Mouse (Mus musculus): ENCODE data around the gene E2f8. TPM values are rescaled to one million over a fixed set of nuclear protein-coding genes. Genes with fewer than 3 reads are reported as not detected.

The E2f8 gene
- polyA plus RNA-seq, 1 experiment, result 5.4 TPM

DNA sequence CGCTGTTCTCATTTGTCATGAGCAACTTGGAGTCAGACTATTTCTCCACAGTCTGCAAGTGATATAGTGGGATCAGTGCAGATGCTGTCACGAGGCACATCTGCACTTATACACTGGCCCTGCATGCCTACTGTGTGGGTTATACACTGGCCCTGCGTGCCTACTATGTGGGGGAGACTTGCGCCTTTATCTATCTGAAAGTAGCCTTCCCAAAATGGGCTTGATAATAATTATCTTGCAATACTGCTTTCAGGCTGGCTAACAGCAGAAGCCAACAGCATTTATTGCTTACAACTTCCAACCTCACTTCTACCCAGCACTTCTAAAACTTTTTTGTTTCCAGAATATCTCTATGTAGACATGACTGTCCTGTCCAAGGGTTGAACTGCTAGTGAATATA, 19.6 kb downstream of the E2f8 start:
- TF ChIP-seq POLR2A (IDR thresholded peaks at IDR 0.05; ENCODE audit: low read depth, low read length), result no peak
- TF ChIP-seq CTCF (IDR thresholded peaks at IDR 0.05; ENCODE audit: extremely low read depth, insufficient read depth, insufficient read length, insufficient replicate concordance), result no peak
- Histone ChIP-seq H3K4me1 (ENCODE audit: control insufficient read depth, insufficient read depth, insufficient read length) (peaks cover 1% of the 10 kb centered on the region; the same call in 1 of the 2 replicates), H3K27me3 (ENCODE audit: control insufficient read depth, insufficient read depth, low read length) (no peaks in the 10 kb centered on the region), H3K36me3 (ENCODE audit: control insufficient read depth, insufficient read depth, low read length) (no peaks in the 10 kb centered on the region), H3K27ac (ENCODE audit: insufficient read depth, low read length) (no peak overlapping the region), H3K4me3 (ENCODE audit: extremely low read depth, insufficient read depth, insufficient read length) (no peak overlapping the region)
- no peak for DNase-seq (ENCODE audit: low read depth in 1 of 2, low spot score in 2 of 2)
- 82% methylated on average over 4 of the region's 4 CpGs for WGBS

DNA sequence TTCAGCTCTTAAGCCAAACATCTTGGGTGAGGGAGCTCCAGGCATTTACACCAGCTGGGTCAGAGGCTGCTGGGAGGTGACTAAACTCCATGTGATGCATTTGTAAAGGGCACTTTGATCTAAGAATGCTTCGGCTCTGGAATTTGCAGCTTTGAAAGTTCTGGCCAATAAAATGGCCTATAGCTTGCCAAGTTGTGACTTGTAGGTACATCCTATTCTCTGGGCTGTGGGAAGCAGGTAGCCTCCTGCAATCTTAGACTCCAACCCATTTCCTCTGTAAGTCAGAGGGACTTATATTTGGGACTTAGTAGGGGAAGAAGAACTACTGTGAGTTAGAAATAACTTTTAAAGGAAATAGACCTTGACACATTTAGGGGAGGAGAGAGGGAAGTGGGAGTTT, 20.4 kb downstream of the E2f8 start:
- Histone ChIP-seq H3K36me3 (ENCODE audit: control insufficient read depth, insufficient read depth, low read length) (no peaks in the 10 kb centered on the region), H3K27me3 (ENCODE audit: control insufficient read depth, insufficient read depth, low read length) (no peaks in the 10 kb centered on the region), H3K4me1 (ENCODE audit: control insufficient read depth, insufficient read depth, insufficient read length) (peaks cover under 1% of the 10 kb centered on the region; the same call in 1 of the 2 replicates), H3K4me3 (ENCODE audit: extremely low read depth, insufficient read depth, insufficient read length) (no peak overlapping the region), H3K27ac (ENCODE audit: insufficient read depth, low read length) (no peak overlapping the region)
- no peak for DNase-seq (ENCODE audit: low read depth in 1 of 2, low spot score in 2 of 2)
- WGBS, result 21% methylated on average over 1 of the region's 1 CpGs
- no peak for TF ChIP-seq POLR2A (IDR thresholded peaks at IDR 0.05; ENCODE audit: low read depth, low read length)
- no peak for TF ChIP-seq CTCF (IDR thresholded peaks at IDR 0.05; ENCODE audit: extremely low read depth, insufficient read depth, insufficient read length, insufficient replicate concordance)

DNA sequence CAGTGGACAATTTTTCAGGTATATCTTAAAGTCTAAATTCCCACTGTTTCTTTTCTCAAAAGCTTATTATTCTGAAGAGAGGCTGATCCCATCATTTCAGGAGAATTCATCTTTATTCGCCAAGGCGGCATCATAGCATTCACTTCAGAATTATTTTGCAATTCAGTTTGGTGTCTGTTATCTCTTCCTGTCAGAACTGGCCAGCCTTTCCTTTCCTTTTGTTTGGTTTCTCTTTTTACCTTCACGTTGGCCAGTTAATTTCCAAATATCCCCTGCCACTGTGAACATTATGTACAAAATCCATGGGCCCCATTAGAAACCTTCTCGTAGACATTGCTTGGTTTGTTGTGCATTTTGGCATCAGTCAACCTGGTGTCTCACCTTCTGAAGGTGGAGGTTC, 22.0 kb downstream of the E2f8 start:
- DNase-seq (ENCODE audit: low read depth in 1 of 2, low spot score in 2 of 2), result no peak
- H3K4me1 ChIP-seq (ENCODE audit: control insufficient read depth, insufficient read depth, insufficient read length), result no peaks in the 10 kb centered on the region; the same call in 1 of the 2 replicates

DNA sequence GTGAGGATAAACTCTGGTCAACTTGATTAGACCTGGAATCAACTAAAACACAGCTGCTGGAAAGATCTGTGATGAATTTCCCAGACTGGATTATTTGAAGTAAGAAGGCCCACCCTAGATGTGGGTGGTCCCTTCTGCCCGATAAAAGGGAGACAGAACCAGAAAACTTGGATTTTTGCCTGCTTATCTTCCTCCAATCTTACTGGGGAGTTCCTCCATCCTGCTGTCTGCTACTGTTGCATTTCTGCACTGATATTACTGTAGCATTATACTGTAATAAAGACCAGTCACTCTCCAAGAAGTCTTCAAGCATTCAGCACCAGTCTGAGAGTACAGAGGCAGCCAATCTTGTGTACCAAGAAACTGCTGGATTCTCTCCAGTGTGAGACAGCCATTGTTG, 23.1 kb downstream of the E2f8 start:
- Histone ChIP-seq H3K4me3 (ENCODE audit: extremely low read depth, insufficient read depth, insufficient read length) (no peak overlapping the region), H3K36me3 (ENCODE audit: control insufficient read depth, insufficient read depth, low read length) (no peaks in the 10 kb centered on the region), H3K27ac (ENCODE audit: insufficient read depth, low read length) (no peak overlapping the region), H3K27me3 (ENCODE audit: control insufficient read depth, insufficient read depth, low read length) (no peaks in the 10 kb centered on the region), H3K4me1 (ENCODE audit: control insufficient read depth, insufficient read depth, insufficient read length) (no peaks in the 10 kb centered on the region; the same call in 1 of the 2 replicates)
- no peak for DNase-seq (ENCODE audit: low read depth in 1 of 2, low spot score in 2 of 2)
- WGBS, result 72% methylated on average over 1 of the region's 1 CpGs
- TF ChIP-seq CTCF (IDR thresholded peaks at IDR 0.05; ENCODE audit: extremely low read depth, insufficient read depth, insufficient read length, insufficient replicate concordance) (no peak), POLR2A (IDR thresholded peaks at IDR 0.05; ENCODE audit: low read depth, low read length) (no peak)

More for the DNA sequence above, 22.0 kb downstream of the E2f8 start:
- WGBS, result 60% methylated on average over 4 of the region's 4 CpGs
- H3K4me3 ChIP-seq (ENCODE audit: extremely low read depth, insufficient read depth, insufficient read length), result no peak overlapping the region
- no peaks in the 10 kb centered on the region for H3K27me3 ChIP-seq (ENCODE audit: control insufficient read depth, insufficient read depth, low read length)
- no peak overlapping the region for H3K27ac ChIP-seq (ENCODE audit: insufficient read depth, low read length)
- no peaks in the 10 kb centered on the region for H3K36me3 ChIP-seq (ENCODE audit: control insufficient read depth, insufficient read depth, low read length)
- no peak for TF ChIP-seq CTCF (IDR thresholded peaks at IDR 0.05; ENCODE audit: extremely low read depth, insufficient read depth, insufficient read length, insufficient replicate concordance)
- no peak for TF ChIP-seq POLR2A (IDR thresholded peaks at IDR 0.05; ENCODE audit: low read depth, low read length)

DNA sequence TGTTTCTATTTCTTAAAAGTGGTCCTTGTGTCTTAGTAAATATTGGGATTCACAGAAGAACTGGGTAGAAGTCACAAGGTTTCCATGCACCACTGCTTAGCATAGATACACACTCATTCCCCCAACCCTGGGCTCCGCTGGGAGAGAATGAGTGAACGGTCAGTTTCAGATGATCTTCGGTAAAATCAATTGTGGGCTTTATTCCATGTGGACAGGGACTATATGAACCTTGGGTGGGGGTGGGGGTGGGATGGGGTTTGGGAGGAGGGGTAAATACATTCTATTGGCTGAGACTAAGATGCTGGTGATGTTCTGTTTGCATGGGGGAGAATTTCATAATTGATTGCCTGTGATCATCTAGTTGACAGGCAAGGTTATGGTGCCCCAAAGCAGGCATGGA, 25.9 kb downstream of the E2f8 start:
- Histone ChIP-seq H3K4me3 (ENCODE audit: extremely low read depth, insufficient read depth, insufficient read length) (no peak overlapping the region), H3K27ac (ENCODE audit: insufficient read depth, low read length) (no peak overlapping the region), H3K36me3 (ENCODE audit: control insufficient read depth, insufficient read depth, low read length) (no peaks in the 10 kb centered on the region), H3K27me3 (ENCODE audit: control insufficient read depth, insufficient read depth, low read length) (no peaks in the 10 kb centered on the region), H3K4me1 (ENCODE audit: control insufficient read depth, insufficient read depth, insufficient read length) (no peaks in the 10 kb centered on the region)
- DNase-seq (ENCODE audit: low read depth in 1 of 2, low spot score in 2 of 2), result no peak
- 95% methylated on average over 3 of the region's 3 CpGs for WGBS
- TF ChIP-seq POLR2A (IDR thresholded peaks at IDR 0.05; ENCODE audit: low read depth, low read length) (no peak), CTCF (IDR thresholded peaks at IDR 0.05; ENCODE audit: extremely low read depth, insufficient read depth, insufficient read length, insufficient replicate concordance) (no peak)

DNA sequence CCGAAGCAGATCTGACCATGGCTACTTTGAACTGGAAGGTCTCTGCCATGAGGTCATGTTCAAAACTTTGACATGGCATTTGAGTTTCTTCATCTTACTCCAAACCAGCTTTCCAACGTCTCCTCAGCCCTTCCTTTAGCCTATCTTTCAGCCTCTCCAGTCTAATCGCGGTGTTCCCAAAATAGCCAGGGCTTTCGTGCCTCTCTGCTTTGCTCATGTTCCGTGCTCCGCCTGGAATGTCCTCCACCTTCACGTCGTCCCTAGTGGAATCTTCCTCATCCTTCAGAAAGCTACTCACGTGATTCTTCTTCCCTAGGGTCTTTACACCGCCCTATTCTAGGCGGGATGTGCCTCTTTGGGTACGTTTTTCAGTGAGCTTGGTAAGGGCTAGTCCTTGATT, 27.9 kb downstream of the E2f8 start:
- Histone ChIP-seq H3K4me1 (ENCODE audit: control insufficient read depth, insufficient read depth, insufficient read length) (no peaks in the 10 kb centered on the region), H3K4me3 (ENCODE audit: extremely low read depth, insufficient read depth, insufficient read length) (no peak overlapping the region), H3K27ac (ENCODE audit: insufficient read depth, low read length) (no peak overlapping the region), H3K27me3 (ENCODE audit: control insufficient read depth, insufficient read depth, low read length) (no peaks in the 10 kb centered on the region), H3K36me3 (ENCODE audit: control insufficient read depth, insufficient read depth, low read length) (no peaks in the 10 kb centered on the region)
- DNase-seq (ENCODE audit: low read depth in 1 of 2, low spot score in 2 of 2), result no peak
- 92% methylated on average over 13 of the region's 13 CpGs for WGBS
- TF ChIP-seq POLR2A (IDR thresholded peaks at IDR 0.05; ENCODE audit: low read depth, low read length) (no peak), CTCF (IDR thresholded peaks at IDR 0.05; ENCODE audit: extremely low read depth, insufficient read depth, insufficient read length, insufficient replicate concordance) (no peak)

DNA sequence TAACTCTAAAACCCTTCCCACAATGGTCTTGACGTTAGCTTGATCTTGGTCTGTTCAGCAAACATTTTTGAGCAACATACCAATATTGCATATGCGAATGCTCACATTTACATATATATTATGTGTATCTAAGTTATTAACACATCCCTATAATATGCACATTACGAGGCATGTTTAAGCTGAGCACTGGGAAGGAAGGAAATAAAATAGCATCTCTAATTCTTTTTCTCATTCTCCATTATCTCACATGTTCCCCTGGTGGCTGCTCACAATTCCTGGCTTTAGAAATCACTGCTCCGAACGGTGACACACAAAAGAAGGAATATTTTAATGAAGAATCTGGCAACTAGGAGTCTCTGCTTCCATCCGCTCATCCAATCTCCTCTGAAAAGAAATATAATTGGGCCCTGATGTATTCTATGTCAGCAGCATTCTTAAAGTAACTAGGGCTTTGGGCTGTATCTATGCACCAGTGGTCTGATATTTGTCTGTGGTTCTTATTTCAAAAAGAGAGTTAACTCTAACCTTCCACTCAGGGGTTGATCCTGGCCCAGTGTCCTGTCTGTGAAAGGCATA, 29.8 kb downstream of the E2f8 start:
- H3K4me3 ChIP-seq (ENCODE audit: extremely low read depth, insufficient read depth, insufficient read length), result no peak overlapping the region
- 91% methylated on average over 6 of the region's 6 CpGs for WGBS
- no peaks in the 10 kb centered on the region for H3K27me3 ChIP-seq (ENCODE audit: control insufficient read depth, insufficient read depth, low read length)
- no peaks in the 10 kb centered on the region for H3K36me3 ChIP-seq (ENCODE audit: control insufficient read depth, insufficient read depth, low read length)
- H3K4me1 ChIP-seq (ENCODE audit: control insufficient read depth, insufficient read depth, insufficient read length), result no peaks in the 10 kb centered on the region
- DNase-seq (ENCODE audit: low read depth in 1 of 2, low spot score in 2 of 2), result no peak
- H3K27ac ChIP-seq (ENCODE audit: insufficient read depth, low read length), result no peak overlapping the region
- no peak for TF ChIP-seq POLR2A (IDR thresholded peaks at IDR 0.05; ENCODE audit: low read depth, low read length)
- no peak for TF ChIP-seq CTCF (IDR thresholded peaks at IDR 0.05; ENCODE audit: extremely low read depth, insufficient read depth, insufficient read length, insufficient replicate concordance)
